Mouse (Mus musculus) erythroblast, embryonic 14.5 days (primary cell): ENCODE measurements around the gene Snrnp48.

Experiments used
- GATA1 ChIP-seq: IDR thresholded peaks from 2 replicates; pipeline ENCODE4 v1.6.1; 2012; ENCODE audit warnings: low read length, inconsistent platforms, mixed read lengths
- TAL1 ChIP-seq: IDR thresholded peaks from 3 replicates; pipeline ENCODE4 v1.6.1; 2012; ENCODE audit warnings: low read length, inconsistent platforms, mixed read lengths

- no peak for TF ChIP-seq GATA1
- no peak for TF ChIP-seq TAL1
Measured at GRCm38 (mm10) chr13:38157635-38158034, 47.1 kb upstream of the Snrnp48 start.
